Mouse (Mus musculus): ENCODE measurements around the gene Prkce. TPM values are rescaled to one million over a fixed set of nuclear protein-coding genes. Genes with fewer than 3 reads are reported as not detected.

Gene Prkce
- polyA plus RNA-seq, 1 experiment from 2014 or later, result 6.7 TPM

- Histone ChIP-seq H3K4me2 (ENCODE audit: low read depth, low read length) (no peak overlapping the region), H3K9ac (replicated peaks; ENCODE audit: low read length) (no peak overlapping the region), H3K4me3 (ENCODE audit: low read depth, low read length) (no peak overlapping the region), H3K27me3 (ENCODE audit: control insufficient read depth, insufficient read depth, low read length) (no peaks in the 10 kb centered on the region), H3K9me3 (replicated peaks; ENCODE audit: control insufficient read depth, low read length) (no peaks in the 10 kb centered on the region), H3K36me3 (replicated peaks; ENCODE audit: control insufficient read depth, insufficient read depth, low read depth, low read length) (no peaks in the 10 kb centered on the region), H3K4me1 (ENCODE audit: control insufficient read depth, insufficient read depth, low read length) (no peaks in the 10 kb centered on the region; the same call in 1 of the 2 replicates), H3K27ac (replicated peaks; ENCODE audit: low read depth, low read length) (no peak overlapping the region)
- ATAC-seq (replicated peaks; ENCODE audit: insufficient number of reproducible peaks, low FRiP score, low TSS enrichment, low read depth), result no peak
- no peak for DNase-seq (ENCODE audit: low spot score)
- 69% methylated on average over 6 of the region's 6 CpGs for WGBS
These were observed 327.3 kb downstream of the Prkce start for GRCm38 (mm10) chr17:86494895-86495294.

DNA sequence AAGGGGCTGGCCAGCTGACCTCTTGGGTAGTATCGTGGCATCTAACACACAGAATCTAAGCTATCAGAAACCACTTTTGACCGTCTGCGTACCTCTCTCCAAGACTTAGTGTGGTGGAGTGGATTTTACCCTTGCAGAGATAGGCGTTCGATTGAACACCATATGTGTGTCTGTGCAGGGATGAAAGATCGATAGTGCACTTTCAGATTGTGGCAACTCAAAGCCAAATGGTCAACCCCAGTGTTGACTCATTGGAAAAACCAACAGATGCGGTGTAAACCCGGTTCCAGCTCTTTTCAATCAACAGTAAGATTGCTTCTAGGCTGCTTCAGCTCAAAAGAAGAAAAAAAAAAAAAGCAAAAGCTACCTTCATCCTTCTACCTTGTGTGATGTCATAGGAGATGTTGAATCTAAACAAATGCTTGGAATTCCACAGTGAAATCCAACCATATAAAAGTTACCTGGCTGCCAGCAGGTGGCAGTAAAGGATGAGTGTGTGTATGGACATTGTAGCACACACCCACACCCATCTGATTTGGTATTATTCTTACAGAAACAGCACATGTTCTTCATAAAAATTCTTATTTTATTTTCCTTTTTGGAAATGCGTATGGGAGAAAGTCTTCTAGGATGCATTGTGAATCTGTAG is 328.7 kb downstream of the Prkce start:
- ATAC-seq (replicated peaks; ENCODE audit: insufficient number of reproducible peaks, low FRiP score, low TSS enrichment, low read depth) (no peak), DNase-seq (ENCODE audit: low spot score) (peak; percentile 75)
- H3K4me2 ChIP-seq (ENCODE audit: low read depth, low read length), result no peak overlapping the region
- H3K9ac ChIP-seq (replicated peaks; ENCODE audit: low read length), result no peak overlapping the region
- H3K4me1 ChIP-seq (ENCODE audit: control insufficient read depth, insufficient read depth, low read length), result no peaks in the 10 kb centered on the region; the same call in 1 of the 2 replicates
- H3K27me3 ChIP-seq (ENCODE audit: control insufficient read depth, insufficient read depth, low read length), result no peaks in the 10 kb centered on the region
- H3K4me3 ChIP-seq (ENCODE audit: low read depth, low read length), result no peak overlapping the region
- H3K36me3 ChIP-seq (replicated peaks; ENCODE audit: control insufficient read depth, insufficient read depth, low read depth, low read length), result no peaks in the 10 kb centered on the region
- H3K9me3 ChIP-seq (replicated peaks; ENCODE audit: control insufficient read depth, low read length), result no peaks in the 10 kb centered on the region
- H3K27ac ChIP-seq (replicated peaks; ENCODE audit: low read depth, low read length), result no peak overlapping the region
- 89% methylated on average over 9 of the region's 9 CpGs for WGBS

GRCm38 (mm10) chr17:86497302-86497701 is 329.7 kb downstream of the Prkce start:
- ATAC-seq (replicated peaks; ENCODE audit: insufficient number of reproducible peaks, low FRiP score, low TSS enrichment, low read depth) (no peak), DNase-seq (ENCODE audit: low spot score) (no peak)
- WGBS, result 80% methylated on average over 4 of the region's 4 CpGs
- Histone ChIP-seq H3K36me3 (replicated peaks; ENCODE audit: control insufficient read depth, insufficient read depth, low read depth, low read length) (no peaks in the 10 kb centered on the region), H3K9me3 (replicated peaks; ENCODE audit: control insufficient read depth, low read length) (no peaks in the 10 kb centered on the region), H3K9ac (replicated peaks; ENCODE audit: low read length) (no peak overlapping the region), H3K4me1 (ENCODE audit: control insufficient read depth, insufficient read depth, low read length) (no peaks in the 10 kb centered on the region; the same call in 1 of the 2 replicates), H3K4me2 (ENCODE audit: low read depth, low read length) (no peak overlapping the region), H3K27me3 (ENCODE audit: control insufficient read depth, insufficient read depth, low read length) (no peaks in the 10 kb centered on the region), H3K27ac (replicated peaks; ENCODE audit: low read depth, low read length) (no peak overlapping the region), H3K4me3 (ENCODE audit: low read depth, low read length) (no peak overlapping the region)

DNA sequence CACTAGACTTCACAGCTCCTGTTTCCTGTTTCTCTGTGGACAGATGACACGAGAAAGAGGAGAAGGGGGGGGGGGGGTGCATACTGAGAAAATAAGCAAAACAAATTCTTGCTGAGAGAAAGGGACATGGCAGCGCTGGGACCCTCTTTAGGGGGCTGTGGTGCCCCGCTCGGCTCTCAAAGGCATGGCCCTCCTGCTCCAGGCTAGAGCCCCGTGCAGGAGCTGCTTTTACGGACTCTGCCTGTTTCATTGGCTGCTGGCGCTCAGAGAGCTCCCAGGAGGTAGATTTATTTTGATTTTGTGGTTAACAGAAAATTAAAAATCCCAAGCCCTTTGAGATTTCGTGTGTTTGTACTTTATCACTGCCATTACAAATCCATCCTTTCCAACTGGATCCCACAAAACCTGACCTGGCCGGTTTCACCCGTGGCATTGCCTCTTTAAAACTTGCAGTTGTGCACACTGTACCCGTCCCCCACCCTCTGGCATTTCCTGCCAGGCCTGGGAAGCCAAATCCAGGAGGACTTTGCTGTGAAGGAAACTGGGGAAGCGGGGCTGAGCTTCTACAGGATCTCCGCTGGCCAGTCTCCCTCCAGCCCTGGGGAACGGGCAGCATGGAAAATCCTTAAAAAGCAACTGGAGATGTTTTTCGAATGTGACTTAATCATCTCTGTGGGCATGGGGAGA is 331.9 kb downstream of the Prkce start:
- DNase-seq (ENCODE audit: low spot score) (peak; percentile 46), ATAC-seq (replicated peaks; ENCODE audit: insufficient number of reproducible peaks, low FRiP score, low TSS enrichment, low read depth) (no peak)
- Histone ChIP-seq H3K27ac (replicated peaks; ENCODE audit: low read depth, low read length) (peak overlapping the region; percentile 6; the same call in 1 of the 2 replicates), H3K4me1 (ENCODE audit: control insufficient read depth, insufficient read depth, low read length) (no peaks in the 10 kb centered on the region; the same call in 1 of the 2 replicates), H3K27me3 (ENCODE audit: control insufficient read depth, insufficient read depth, low read length) (no peaks in the 10 kb centered on the region), H3K36me3 (replicated peaks; ENCODE audit: control insufficient read depth, insufficient read depth, low read depth, low read length) (no peaks in the 10 kb centered on the region), H3K4me2 (ENCODE audit: low read depth, low read length) (no peak overlapping the region), H3K9me3 (replicated peaks; ENCODE audit: control insufficient read depth, low read length) (no peaks in the 10 kb centered on the region), H3K9ac (replicated peaks; ENCODE audit: low read length) (no peak overlapping the region), H3K4me3 (ENCODE audit: low read depth, low read length) (no peak overlapping the region)
- 41% methylated on average over 14 of the region's 15 CpGs for WGBS

DNA sequence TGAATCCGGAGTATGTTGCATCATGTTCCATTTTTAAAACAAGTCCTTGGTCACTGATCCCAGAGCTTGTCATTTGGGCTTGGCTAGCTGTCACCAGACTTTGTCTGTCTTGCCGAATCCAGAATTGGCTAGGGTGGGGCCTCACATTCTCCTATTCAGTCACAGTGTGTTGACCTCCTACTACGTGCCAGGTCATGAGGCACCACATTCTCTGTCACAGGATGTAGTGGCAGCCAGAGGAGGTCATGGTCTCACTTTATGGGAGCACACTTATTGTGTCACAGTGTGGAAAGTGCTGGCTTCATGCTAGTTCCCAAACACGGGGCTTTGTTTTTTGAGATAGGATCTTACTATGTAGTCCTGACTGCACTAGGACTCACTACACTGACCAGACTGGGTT is 333.8 kb downstream of the Prkce start:
- Histone ChIP-seq H3K27me3 (ENCODE audit: control insufficient read depth, insufficient read depth, low read length) (no peaks in the 10 kb centered on the region), H3K4me3 (ENCODE audit: low read depth, low read length) (no peak overlapping the region), H3K36me3 (replicated peaks; ENCODE audit: control insufficient read depth, insufficient read depth, low read depth, low read length) (no peaks in the 10 kb centered on the region), H3K9me3 (replicated peaks; ENCODE audit: control insufficient read depth, low read length) (no peaks in the 10 kb centered on the region), H3K9ac (replicated peaks; ENCODE audit: low read length) (no peak overlapping the region), H3K4me2 (ENCODE audit: low read depth, low read length) (no peak overlapping the region), H3K4me1 (ENCODE audit: control insufficient read depth, insufficient read depth, low read length) (no peaks in the 10 kb centered on the region; the same call in 1 of the 2 replicates), H3K27ac (replicated peaks; ENCODE audit: low read depth, low read length) (no peak overlapping the region)
- DNase-seq (ENCODE audit: low spot score), result no peak
- WGBS, result 84% methylated on average over 4 of the region's 4 CpGs
- ATAC-seq (replicated peaks; ENCODE audit: insufficient number of reproducible peaks, low FRiP score, low TSS enrichment, low read depth), result no peak

GRCm38 (mm10) chr17:86503208-86503897 is 335.8 kb downstream of the Prkce start:
- no peak for DNase-seq (ENCODE audit: low spot score)
- Histone ChIP-seq H3K4me1 (ENCODE audit: control insufficient read depth, insufficient read depth, low read length) (no peaks in the 10 kb centered on the region; the same call in 1 of the 2 replicates), H3K4me2 (ENCODE audit: low read depth, low read length) (no peak overlapping the region), H3K9ac (replicated peaks; ENCODE audit: low read length) (no peak overlapping the region), H3K27me3 (ENCODE audit: control insufficient read depth, insufficient read depth, low read length) (no peaks in the 10 kb centered on the region), H3K36me3 (replicated peaks; ENCODE audit: control insufficient read depth, insufficient read depth, low read depth, low read length) (no peaks in the 10 kb centered on the region), H3K27ac (replicated peaks; ENCODE audit: low read depth, low read length) (no peak overlapping the region), H3K9me3 (replicated peaks; ENCODE audit: control insufficient read depth, low read length) (no peaks in the 10 kb centered on the region), H3K4me3 (ENCODE audit: low read depth, low read length) (no peak overlapping the region)
- 95% methylated on average over 9 of the region's 9 CpGs for WGBS
- ATAC-seq (replicated peaks; ENCODE audit: insufficient number of reproducible peaks, low FRiP score, low TSS enrichment, low read depth), result no peak

DNA sequence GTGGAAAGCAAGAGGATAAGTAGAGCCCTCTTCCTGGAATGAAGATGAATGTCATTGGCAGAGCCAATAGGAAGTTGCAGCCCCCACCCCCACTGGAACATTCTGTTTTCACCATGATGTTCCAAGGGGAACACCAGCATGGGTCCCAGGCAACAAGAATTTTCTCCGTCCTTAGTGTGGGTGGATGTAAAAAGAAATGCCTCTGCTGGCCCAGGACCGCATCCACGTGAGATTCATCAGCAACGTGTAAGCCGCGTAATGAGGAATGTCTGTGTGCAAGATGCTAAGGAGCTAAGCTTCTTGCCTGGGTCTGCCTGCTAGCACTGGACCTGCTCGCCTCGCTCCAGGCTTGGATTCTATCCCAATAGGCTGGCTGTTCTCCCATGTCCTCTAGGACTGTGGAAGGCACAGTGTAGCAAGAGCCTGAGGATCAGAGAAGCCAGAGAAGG is 337.6 kb downstream of the Prkce start, which contains the start of gene Gm10309:
Gene Gm10309, minus strand, starts transcription at position 50 of the 449 bp plus-strand sequence.
- ATAC-seq (replicated peaks; ENCODE audit: insufficient number of reproducible peaks, low FRiP score, low TSS enrichment, low read depth) (no peak), DNase-seq (ENCODE audit: low spot score) (no peak)

More for the DNA sequence above, 337.6 kb downstream of the Prkce start, which contains the start of gene Gm10309:
- no peaks in the 10 kb centered on the region for H3K9me3 ChIP-seq (replicated peaks; ENCODE audit: control insufficient read depth, low read length)
- no peaks in the 10 kb centered on the region for H3K36me3 ChIP-seq (replicated peaks; ENCODE audit: control insufficient read depth, insufficient read depth, low read depth, low read length)
- no peak within 1 kb of the TSS for H3K4me2 ChIP-seq (ENCODE audit: low read depth, low read length)
- no peaks in the 10 kb centered on the region; the same call in 1 of the 2 replicates for H3K4me1 ChIP-seq (ENCODE audit: control insufficient read depth, insufficient read depth, low read length)
- H3K27ac ChIP-seq (replicated peaks; ENCODE audit: low read depth, low read length), result no peak within 1 kb of the TSS
- no peak within 1 kb of the TSS for H3K9ac ChIP-seq (replicated peaks; ENCODE audit: low read length)
- 93% methylated on average over 8 of the region's 8 CpGs for WGBS
- no peak within 1 kb of the TSS for H3K4me3 ChIP-seq (ENCODE audit: low read depth, low read length)
- H3K27me3 ChIP-seq (ENCODE audit: control insufficient read depth, insufficient read depth, low read length), result no peaks in the 10 kb centered on the region

Measured in embryonic facial prominence, embryonic 11.5 days (tissue).